Mouse (Mus musculus): ENCODE measurements around the gene Lrrc29.
A peak's percentile ranks its signal among the peaks of the same experiment; 100 is the strongest.

Lrrc29 gene

GRCm38 (mm10) chr8:105326141-105326672, at the start of gene Lrrc29, which contains the start of gene Tmem208:
TSS of gene Lrrc29 (minus strand) at chr8:105326278.
TSS of gene Tmem208 (plus strand) at chr8:105326354.
- DNase-seq (ENCODE audit: low spot score) = peak; percentile 95

- no peak for DNase-seq (ENCODE audit: low spot score)
Observed at GRCm38 (mm10) chr8:105374513-105374966, 48.5 kb upstream of the Lrrc29 start.

- no peak for DNase-seq (ENCODE audit: low spot score)
Observed at GRCm38 (mm10) chr8:105373032-105373431, 47.0 kb upstream of the Lrrc29 start, which contains the start of gene Plekhg4. TSS of gene Plekhg4 (plus strand) at chr8:105373274.

GRCm38 (mm10) chr8:105372473-105372872, 46.4 kb upstream of the Lrrc29 start:
- no peak for DNase-seq (ENCODE audit: low spot score)

- DNase-seq (ENCODE audit: low spot score) = no peak
Observed at GRCm38 (mm10) chr8:105367107-105367506, 41.0 kb upstream of the Lrrc29 start.

GRCm38 (mm10) chr8:105361751-105362702, 35.9 kb upstream of the Lrrc29 start:
- no peak for DNase-seq (ENCODE audit: low spot score)

GRCm38 (mm10) chr8:105359646-105360045, 33.6 kb upstream of the Lrrc29 start:
- DNase-seq (ENCODE audit: low spot score) = no peak

- no peak for DNase-seq (ENCODE audit: low spot score)
Observed at GRCm38 (mm10) chr8:105359208-105359607, 33.1 kb upstream of the Lrrc29 start.

GRCm38 (mm10) chr8:105356681-105357080, 30.6 kb upstream of the Lrrc29 start:
- no peak for DNase-seq (ENCODE audit: low spot score)

- DNase-seq (ENCODE audit: low spot score) = no peak
Observed at GRCm38 (mm10) chr8:105355179-105356024, 29.3 kb upstream of the Lrrc29 start.

- DNase-seq (ENCODE audit: low spot score) = no peak
Observed at GRCm38 (mm10) chr8:105354549-105354948, 28.5 kb upstream of the Lrrc29 start.

- DNase-seq (ENCODE audit: low spot score) = no peak
Observed at GRCm38 (mm10) chr8:105353583-105354135, 27.6 kb upstream of the Lrrc29 start.

GRCm38 (mm10) chr8:105350186-105350585, 24.1 kb upstream of the Lrrc29 start:
- no peak for DNase-seq (ENCODE audit: low spot score)

- no peak for DNase-seq (ENCODE audit: low spot score)
Observed at GRCm38 (mm10) chr8:105349096-105349771, 23.2 kb upstream of the Lrrc29 start.

GRCm38 (mm10) chr8:105348450-105349095, 22.5 kb upstream of the Lrrc29 start, which contains the start of gene Slc9a5:
TSS of gene Slc9a5 (plus strand) at chr8:105348843.
- DNase-seq (ENCODE audit: low spot score) = no peak

- DNase-seq (ENCODE audit: low spot score) = peak; percentile 76
Observed at GRCm38 (mm10) chr8:105347428-105348221, 21.5 kb upstream of the Lrrc29 start, which contains the start of gene Fhod1. TSS of gene Fhod1 (minus strand) at chr8:105347953.

- DNase-seq (ENCODE audit: low spot score) = no peak
Observed at GRCm38 (mm10) chr8:105346611-105347427, 20.7 kb upstream of the Lrrc29 start.

- no peak for DNase-seq (ENCODE audit: low spot score)
Observed at GRCm38 (mm10) chr8:105345061-105345975, 19.2 kb upstream of the Lrrc29 start.
